Mouse (Mus musculus): ENCODE measurements at regions not wholly inside any gene's neighbourhood (a gene's known extent, or its start where the extent isn't known, plus 50 kb on each side); places are given as distances from the start of the nearest gene placed in this dataset.

DNA sequence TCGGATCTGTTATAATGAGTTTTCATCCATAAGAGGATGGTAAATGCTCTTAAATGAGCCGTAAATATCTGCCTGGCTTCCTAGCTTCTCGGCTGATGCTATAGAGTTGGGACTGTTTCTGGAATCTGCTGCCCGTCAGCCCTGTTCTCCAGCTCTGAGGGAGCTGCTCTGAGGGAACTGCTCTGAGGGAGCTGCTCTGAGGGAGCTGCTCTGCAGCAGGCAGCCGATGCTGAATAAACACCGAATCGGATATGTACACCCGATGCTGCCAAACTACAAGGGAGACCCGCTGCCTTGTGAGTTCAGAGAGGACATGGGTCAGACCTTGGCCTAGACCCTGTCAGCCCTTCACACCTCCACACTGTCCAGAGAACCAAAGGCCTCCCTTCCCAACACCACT is 63.8 kb upstream of the Cnot2 start:
- H3K36me3 ChIP-seq: no peaks in the 10 kb centered on the region
- ATAC-seq: no peak
- no peaks in the 10 kb centered on the region for H3K9me3 ChIP-seq
- 62% methylated on average over 9 of the region's 9 CpGs for WGBS
- no peak overlapping the region for H3K27ac ChIP-seq
- H3K4me2 ChIP-seq (replicated peaks): no peak overlapping the region
- H3K4me3 ChIP-seq (replicated peaks): no peak overlapping the region
- H3K27me3 ChIP-seq (replicated peaks): no peaks in the 10 kb centered on the region
- no peak overlapping the region for H3K9ac ChIP-seq
- no peaks in the 10 kb centered on the region for H3K4me1 ChIP-seq (replicated peaks)

Measured in intestine, embryonic 15.5 days (tissue).